Mouse (Mus musculus): ENCODE results near the gene Dbx1.

DNA sequence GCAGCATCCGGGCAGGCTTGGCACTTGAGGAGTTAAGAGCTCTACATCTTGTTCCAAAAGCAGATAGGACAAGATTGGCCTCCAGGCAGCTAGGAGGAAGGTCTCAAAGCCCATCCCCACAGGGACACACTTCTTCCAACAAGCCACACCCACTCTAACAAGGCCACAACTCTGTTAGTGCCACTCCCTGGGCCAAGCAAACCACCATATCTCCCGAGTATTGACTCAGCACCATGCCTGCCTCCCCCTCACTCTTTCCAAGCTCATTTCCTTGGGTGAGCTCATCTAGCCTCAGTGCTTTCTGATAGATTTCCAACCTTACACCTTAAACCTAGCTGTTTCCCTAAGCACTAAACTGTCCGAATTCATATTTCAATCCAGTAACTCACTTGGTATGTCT, 26.9 kb upstream of the Dbx1 start:
- TF ChIP-seq GATA1 (IDR thresholded peaks at IDR 0.05; ENCODE audit: borderline replicate concordance, low read length) (no peak), FLI1 (IDR thresholded peaks at IDR 0.05; ENCODE audit: low read length) (no peak)
